Mouse (Mus musculus) right cerebral cortex, postnatal 36 days (tissue): ENCODE results near the gene Meioc.
A peak's percentile ranks its signal among the peaks of the same experiment; 100 is the strongest.

Experiments
- DNase-seq, 2 experiments: peaks; one replicate each; pipeline ENCODE4 v3.0.0; 2022; ENCODE audit warnings: low spot score in 2 of 2, mixed read lengths in 1 of 2

Gene Meioc

DNA sequence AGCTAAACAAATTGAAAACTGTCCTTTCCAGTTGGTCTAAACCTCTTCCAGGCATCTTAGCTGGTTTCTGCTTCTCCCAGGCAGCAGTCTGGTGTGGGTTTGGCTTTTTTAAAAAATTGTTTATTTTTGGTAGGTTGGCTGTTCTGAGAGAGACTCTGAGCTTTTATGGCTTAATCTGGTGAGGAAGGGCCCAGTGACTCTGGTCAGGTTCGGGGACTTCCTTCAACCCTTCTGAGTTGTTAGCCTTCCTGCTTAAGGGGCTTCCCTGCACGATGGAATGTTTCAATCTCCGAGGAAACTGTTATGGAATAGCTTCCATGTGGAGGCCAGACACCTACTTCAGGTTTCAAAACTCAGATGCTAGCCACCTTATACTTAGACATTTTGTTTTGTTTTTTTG, at the start of gene Meioc:
Gene Meioc (plus strand): TSS at position 301 of the 400 bp plus-strand sequence.
- DNase-seq, result no peak

DNA sequence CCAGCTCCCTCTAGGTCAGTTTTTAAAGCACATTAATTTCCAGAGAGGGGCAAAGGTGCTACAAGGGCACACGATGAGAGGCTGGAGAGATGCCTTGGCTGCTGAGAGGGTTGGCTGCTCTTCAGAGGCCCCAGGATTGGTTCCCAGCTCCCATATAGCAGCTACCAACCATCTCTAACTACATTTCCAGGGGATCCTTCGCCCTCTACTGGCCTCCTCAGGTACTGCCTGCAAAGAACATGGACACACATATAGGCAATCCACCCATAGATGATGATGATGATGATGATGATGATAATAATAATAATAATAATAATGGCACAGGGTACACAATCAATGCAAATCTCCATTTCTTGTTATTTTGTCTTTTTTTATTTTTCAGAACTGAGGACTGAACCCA, 44.1 kb upstream of the Meioc start:
- no peak for DNase-seq

DNA sequence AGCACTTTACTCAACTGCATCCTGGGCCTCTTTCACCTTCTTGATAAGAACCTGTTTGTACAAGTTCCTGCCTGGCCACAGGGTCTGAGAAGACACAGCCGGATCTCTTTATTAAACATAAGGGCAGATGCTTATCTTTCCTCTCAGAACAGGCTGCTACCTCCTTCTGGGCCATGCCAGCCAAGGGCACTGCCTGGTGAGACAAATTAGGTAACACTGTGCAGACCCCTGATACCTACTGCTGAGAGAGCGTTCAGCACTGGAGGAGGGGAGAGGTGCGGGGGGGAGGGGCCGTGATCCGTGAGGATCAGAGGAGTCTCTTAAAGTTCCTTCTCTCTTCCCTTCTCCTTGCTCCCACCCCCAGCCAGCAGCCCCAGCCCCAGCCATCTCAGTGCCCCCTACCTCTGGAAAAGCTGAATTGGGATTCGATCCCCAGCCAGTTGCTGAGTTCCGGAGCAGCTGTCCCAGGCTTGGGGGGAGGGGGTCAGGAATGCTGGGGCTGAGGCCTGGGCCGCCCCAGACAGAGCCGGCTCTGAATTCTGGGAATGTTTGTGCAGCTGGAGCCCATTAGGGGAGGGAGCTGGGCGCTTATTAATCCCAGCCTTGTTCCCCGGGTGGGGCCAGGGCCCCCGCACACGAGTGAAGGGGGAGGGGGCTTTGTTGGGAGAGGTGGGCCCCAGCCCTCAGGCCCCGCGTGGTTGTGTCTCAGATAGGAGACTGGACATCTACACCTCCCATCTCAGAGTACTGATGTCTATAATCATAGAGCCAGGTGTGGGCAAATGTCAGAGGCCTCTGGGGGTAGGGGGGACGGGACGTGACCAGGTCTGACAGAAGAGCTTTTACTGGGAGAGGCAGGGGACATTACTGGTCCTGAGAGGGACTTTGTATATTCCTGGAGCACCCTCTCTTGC, 39.4 kb upstream of the Meioc start:
- no peak for DNase-seq

DNA sequence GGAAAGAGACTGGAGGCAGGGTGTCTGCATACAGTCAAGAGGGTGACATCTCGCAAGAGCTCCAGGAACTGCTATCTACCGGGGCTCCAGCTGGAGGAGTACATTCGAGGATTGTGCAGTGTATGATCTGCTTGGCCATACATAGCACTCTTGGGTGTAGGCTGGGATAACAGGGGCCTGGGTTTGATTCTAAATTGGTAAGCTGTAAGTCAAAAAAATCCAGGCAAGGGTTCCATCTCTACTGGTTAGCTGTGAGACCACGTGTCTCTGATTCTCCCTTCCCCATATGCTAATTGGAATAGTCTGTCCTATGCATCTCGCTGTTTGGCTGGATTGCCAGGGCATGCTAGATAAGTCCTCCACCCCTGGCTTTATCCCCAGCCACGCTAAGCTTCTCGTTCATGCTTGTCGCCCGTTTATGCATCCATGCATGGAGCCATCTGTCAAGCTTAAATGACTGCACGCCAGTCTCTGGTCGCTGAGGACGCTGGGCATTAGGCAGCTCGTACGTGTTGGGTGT, 38.6 kb upstream of the Meioc start:
- DNase-seq, result no peak

DNA sequence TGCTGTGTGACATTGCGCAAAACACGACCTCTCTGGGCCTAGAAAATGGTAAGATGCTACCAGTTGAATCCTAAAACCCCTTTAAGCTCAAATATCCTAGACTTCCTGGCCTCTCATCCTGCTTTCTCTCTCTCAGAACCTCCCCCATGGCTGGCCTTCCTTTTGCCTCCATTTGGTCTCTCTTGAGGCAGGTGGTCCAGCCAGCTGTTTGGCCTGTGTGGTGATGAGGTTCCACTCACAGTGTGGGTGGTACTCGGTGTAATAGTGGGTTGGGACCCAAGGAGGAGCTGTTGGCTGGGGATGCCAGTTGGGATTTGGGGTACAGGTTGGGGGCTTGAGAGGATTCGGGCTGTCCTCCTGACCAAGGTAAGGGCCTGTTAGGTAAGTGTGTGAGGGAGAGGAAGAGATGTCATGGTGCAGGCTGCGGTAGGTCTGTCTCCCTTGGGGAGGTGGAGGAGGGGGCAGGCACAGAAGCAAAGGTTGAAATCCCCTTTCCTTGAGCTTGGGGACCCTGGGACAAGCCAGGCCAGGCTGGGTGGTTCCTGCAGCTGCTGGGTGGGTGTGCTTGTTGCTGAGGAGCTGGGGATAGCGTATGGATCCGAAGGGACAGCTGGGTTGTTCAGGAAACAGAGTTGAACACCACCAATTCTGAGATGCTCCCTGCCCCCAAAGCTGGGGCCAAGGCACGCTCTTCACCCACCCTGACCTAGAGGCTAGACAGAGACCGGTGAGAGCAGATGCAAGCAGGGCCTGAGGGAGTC, 36.2 kb upstream of the Meioc start:
- DNase-seq, result no peak

DNA sequence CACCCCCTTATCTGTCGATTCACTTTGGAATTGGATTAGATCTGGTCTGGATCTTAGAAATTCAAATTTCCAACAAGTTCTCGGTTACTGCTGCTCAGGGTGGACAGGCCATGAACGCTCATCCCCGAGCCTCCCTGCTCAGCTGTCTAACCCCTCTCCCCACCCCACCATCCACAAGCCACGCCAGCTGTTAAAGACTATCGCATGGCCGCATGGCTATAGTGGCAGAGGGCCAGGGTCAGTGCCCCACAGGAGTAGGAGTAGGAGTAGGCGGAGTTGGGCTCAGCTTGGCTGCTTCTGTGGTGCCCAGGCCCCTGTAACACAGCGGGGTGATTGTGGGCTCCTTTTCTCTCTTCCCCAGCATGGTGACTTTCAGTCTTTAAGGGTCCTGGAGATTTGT, 35.0 kb upstream of the Meioc start:
- no peak for DNase-seq

DNA sequence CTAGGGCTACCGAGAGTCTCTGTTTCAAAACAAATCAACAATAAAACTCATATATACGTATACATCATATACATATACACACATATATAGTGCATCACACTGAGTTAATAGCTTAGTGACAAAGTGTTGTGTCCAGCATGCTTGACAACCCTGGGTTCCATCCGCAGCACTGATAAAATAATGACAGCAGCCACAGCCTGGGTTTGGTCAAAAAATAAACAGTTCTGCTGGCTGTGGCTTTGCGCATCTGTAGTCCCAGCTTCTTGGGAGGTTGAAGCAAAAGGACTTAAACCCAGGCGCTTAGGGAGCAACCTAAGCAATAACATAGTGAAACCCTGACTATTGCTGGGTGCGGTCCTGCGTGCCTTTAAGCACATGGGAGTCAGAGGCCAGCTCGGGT, 34.1 kb upstream of the Meioc start:
- no peak for DNase-seq

DNA sequence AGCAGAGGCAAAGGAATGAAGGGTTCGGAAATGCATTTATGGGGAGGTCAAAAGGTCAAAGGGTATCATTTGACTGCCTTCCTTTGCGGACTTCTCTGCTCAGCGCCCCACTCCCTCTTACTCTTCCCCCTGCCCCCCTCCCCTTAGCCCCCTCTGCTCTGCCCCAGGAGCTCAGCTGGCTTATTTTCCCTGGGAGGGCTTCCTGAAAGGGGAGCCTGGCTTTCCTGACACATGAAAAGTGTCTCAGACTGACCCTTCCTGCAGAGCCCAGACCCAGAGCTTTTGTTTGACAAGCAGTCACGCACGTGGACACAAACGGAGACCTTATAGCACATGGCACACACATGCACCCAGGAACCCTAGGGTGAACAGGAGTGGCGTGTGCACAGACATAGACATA, 32.8 kb upstream of the Meioc start:
- no peak for DNase-seq

DNA sequence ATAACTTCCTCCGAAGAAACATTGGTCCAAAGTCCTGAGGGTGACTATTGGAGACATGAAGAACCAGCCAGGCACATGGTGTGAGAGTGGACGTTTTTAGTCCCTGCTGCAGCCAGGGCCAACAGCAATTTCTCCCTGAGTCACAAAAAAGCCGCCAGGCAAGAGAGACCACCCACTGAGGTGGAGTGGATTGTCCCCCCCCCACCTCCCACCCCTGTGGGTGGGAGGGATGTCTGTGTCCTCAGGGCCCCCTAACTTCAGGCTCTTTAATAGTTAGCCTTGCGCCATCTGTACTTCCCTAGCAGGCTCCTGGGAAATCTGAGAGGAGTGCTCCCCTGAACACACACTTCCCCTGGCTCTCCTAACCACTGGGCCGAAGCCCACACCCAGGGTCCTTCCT, 32.3 kb upstream of the Meioc start:
- DNase-seq, result no peak

DNA sequence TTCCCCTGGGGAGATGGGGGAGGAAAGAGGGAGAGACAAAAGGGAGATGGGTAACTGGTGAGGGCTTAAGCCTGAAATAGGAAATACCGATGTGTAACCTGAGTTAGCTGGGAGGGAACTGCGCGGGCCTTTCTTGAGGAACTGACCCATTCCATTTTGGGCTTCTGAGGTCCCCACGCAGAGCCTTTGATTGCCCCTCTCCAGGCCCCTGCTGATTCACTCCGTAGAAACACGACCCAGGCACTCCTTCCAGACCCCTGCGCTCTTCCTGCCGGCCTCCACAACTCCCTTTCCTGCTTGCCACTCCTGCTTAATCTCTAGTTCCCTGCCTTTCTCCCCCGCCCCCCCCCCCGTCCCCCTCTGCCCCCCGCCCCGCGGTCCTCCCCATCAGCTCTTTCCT, 30.8 kb upstream of the Meioc start:
- DNase-seq, result no peak

DNA sequence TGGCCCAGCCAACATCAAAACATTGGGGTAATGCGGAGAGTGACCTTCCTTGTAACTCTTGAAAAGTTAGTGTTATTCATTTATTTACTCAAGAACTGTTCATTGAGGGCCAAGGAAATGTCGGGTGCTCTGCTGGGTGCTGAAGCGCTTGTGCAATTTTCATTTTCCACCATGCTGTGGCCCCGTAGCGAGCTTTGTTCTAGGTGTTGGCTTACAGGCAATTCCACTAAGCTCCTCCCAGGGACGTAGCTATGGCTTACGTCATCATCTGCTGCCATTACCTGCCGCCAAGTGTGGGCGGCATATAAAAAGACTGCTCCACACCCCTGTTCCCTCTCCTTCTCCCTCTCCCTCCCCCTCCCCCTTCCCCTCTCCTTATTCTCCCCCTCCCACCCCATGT, 30.1 kb upstream of the Meioc start:
- DNase-seq, result no peak

DNA sequence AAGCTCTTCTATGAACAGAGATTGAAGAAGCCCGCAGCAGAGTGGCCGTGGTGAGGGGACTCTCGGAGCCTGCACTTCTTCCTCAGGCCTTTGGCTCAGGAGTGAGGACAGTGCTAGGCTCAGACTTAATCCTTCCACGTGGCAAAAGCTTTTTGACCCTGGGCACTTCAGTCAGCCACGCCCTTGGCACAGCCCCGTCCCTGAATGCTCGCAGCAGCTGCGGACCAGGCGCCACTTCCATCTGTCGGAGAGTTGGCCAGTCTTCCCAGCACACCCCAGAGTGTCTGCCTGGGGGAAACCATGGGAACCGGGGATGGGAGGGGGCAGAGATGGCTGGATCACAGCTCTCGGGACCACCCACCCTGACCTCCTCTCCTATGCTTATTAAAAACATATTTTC, 26.6 kb upstream of the Meioc start:
- DNase-seq, result no peak

DNA sequence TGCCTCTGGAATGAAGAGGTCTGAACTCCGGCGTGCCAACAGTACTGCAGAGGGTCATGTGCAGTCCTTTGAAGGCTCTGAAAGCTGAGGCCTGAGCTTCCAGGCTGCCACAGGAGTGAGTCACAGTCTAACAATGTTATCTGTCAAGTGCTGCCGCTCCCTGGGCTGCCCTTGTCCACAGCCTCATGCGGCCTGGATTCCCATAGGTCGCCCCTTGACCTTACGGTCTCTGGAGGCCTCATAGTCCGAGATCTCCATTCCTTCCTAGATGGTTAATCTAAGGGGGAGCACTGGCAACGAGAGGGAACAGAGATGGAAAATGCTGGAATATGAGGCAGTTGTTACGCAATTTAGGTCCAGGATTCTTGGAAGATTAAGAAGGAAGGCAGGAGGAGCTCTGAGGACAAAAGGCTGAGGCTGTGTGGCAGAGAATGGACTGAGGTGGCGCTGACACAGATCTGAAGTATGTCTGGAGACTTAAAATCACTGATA, 19.6 kb upstream of the Meioc start:
- DNase-seq, result no peak

DNA sequence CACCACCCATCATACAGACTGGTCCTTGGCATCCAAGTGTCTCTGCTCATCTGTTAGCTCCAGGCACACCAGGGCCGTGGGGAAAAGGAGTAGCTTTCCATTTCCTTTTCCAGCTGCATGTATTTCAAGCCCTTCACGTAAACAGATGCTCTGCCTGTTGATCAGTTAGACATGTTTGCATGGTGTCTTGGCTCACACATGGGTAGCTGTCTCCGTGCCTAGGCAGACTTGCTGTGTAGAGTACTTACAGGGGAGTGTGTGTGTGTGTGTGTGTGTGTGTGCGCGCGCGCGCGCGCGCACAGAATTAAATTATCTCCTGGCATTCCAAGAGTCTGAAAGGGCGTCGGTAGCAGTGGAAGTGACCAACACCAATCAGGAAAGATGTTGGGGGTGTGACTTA, 17.3 kb upstream of the Meioc start:
- no peak for DNase-seq

DNA sequence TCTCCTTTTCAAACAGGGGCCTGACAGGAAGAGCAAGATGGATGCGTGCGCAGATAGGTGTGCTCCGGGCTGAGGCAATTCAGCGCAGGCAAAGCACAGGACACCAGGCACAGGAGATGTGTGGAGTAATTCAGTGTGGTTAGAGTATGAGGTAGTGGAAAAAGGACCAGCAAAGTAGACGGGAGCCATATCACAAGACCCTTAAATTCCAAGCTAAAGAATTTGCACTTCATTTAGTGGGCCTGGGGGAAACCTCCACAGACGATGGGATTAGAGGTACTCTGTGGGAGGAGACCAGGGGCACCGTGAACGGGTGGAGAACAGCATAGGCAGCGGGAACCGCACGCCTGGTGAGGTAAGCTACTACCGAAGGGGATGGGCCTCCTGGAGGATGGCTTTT, 15.6 kb upstream of the Meioc start:
- DNase-seq, result no peak

DNA sequence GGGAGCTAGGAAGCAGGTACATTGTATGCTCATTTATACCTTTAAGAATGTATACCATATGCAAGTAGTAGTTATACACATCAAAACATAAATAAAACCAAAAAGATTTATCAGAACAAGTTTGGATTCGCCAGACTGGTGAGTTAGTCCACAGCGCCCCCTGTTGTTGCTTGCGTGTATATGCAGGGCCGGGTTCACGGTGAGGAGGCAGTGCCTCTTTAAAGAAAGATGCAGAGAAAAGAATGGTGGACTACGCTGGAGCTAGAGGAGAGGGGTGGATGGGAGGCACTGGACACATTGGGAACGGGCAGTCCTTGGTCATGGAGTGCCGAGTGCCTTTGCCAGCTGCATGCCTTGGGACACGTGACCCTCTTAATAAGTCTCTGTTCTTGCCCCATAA, 12.1 kb upstream of the Meioc start:
- DNase-seq, result peak in 1 of 2 experiments; percentile 26

DNA sequence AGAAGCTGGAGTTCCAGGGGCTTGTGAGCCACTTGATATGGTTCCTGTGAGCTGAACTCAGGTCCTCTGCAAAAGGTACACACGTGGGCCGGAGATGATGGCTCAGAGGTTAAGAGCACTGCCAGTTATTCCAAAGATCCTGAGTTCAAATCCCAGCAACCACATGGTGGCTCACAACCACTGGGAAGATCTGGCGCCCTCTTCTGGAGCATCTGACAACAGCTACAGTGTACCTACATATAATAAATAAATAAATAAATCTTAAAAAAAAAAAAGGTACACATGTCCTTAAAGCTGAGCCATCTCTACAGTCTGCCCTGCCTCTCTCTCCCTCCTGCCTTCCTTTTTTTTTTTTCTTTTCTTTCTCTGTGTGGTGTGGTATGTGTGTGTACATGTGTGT, 10.7 kb upstream of the Meioc start:
- DNase-seq, result no peak

DNA sequence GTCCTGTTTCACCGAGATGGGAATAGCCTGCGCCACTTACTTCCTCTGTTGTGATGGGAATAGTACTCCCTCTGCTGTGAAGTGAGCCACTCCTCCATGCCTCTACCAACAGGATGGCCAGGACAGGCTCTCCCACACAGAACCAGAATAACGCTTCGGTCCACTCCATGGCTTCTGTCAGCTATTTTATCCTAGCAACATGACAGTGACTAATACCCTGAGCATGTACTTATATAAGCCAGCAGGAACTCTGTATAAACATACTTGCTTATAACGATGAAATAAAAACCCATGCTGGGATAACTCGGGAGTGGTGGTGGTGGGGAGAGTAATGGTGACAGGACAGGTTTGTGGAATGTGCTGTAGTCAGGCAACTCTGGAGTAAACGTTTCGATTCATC, 7.6 kb upstream of the Meioc start:
- peak; percentile 10 to 14 for DNase-seq

DNA sequence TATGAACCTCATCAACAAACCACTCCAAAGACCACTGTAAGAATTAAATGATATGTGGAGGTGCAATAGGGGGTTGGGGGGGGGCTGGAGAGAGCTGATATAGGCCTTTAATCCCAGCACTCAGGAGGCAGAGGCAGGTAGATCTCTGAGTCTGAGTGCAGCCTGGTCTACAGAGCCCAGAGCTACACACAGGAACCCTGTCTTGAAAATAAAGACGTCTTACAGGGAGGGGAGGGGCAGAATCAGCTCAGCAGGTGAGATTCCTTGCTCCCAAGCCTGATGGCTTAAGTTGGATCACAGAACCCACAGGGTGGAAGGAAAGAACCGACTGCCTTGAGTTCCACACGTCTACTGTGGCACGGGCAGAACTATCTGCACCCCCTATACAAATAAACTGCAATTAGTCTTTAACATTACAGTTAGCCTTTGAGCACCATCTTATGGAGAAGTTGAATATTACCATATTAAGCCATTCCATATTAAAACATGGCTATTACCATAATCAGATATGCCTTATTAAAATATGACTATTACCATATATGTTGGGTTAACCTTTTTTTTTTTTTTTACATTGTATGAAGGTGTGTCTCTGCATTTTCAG, 7.1 kb upstream of the Meioc start:
- no peak for DNase-seq

DNA sequence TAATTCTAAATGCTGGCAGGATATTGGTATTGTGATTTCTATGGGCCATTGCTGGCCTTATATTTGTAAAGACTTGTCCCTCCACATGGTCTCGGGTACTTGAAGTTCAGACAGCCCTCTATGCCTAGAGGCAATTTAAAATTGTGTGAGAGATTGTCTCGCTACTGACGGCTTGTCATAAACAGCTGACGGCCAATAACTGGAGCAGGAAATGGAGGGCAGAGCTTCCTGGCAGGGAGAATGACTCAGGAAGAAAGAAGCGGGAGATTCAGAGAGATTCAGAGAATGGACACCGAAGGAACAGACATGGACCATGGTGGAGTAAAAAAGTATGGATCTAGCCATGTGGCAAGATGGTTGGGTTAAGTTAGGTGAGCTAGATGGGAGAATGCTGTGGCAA, 6.6 kb upstream of the Meioc start:
- no peak for DNase-seq

DNA sequence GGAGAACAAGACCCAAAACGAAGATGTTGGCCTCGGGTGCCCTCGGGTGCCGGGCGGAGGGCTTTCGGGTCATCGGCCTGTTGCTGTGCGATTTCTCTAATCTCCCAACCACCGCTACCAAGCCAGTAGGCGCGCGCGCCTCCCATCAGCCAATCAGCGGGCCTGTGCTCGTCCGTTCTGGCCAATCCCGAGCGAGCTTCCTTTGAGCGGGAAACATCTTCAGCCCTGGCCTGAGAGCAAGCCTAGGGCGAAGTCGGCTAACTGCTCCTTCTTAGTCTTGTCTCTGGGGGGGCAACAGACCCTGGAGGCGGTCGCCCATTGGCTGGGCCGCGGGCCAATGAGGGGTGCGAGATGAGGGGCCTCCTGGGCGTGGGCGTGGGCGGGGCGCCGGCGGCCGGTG, 1.6 kb downstream of the Meioc start:
- no peak for DNase-seq
